In genomic region chr2:33095221-33095671, GRCm38 (mm10) we compare ENCODE assay signal across 18 mouse cellular contexts. TPM values are rescaled to one million over a fixed set of nuclear protein-coding genes. Genes with fewer than 3 reads are reported as not detected.
DNase-seq lines count a peak whose midpoint lies in the region; ATAC-seq and TF ChIP-seq lines count a peak whose summit lies in the region.
"Had no signal": no experiment of that assay in that cellular context is flagged by ENCODE, and none has a peak within 500 bp of the region (broad histone marks: within the 10 kb centered on the region; RNA-seq: fewer than 3 reads in every experiment).

No protein-coding gene starts in this region.

- H3K27me3 ChIP-seq in lung, embryonic 14.5 days (ENCODE audit: insufficient read depth, low read length) = no peaks in the 10 kb centered on the region
- no peaks in the 10 kb centered on the region for H3K27me3 ChIP-seq in midbrain, embryonic 10.5 days (ENCODE audit: low read depth, poor library complexity, severe bottlenecking)
- H3K27me3 ChIP-seq: heart, embryonic 15.5 days; liver, embryonic 15.5 days had no signal

- H3K36me3 ChIP-seq in lung, embryonic 14.5 days (ENCODE audit: insufficient read depth) = no peaks in the 10 kb centered on the region
- no peaks in the 10 kb centered on the region for H3K36me3 ChIP-seq in midbrain, embryonic 10.5 days
- H3K36me3 ChIP-seq: heart, embryonic 15.5 days; liver, embryonic 15.5 days had no signal

- H3K9me3 ChIP-seq in lung, embryonic 14.5 days (ENCODE audit: low read depth, low read length) = no peaks in the 10 kb centered on the region
- no peaks in the 10 kb centered on the region for H3K9me3 ChIP-seq in midbrain, embryonic 10.5 days (replicated peaks)
- H3K9me3 ChIP-seq: heart, embryonic 15.5 days; liver, embryonic 15.5 days had no signal

- peak; percentile 60 for ATAC-seq in frontal cortex, adult (ENCODE audit: low TSS enrichment)
- ATAC-seq in lung, embryonic 14.5 days (ENCODE audit: insufficient read depth) = no peak
- ATAC-seq: CD4-positive, CD25-positive, alpha-beta regulatory T cell, adult 4 months; midbrain, embryonic 16.5 days had no signal

- H3K4me2 ChIP-seq in lung, embryonic 14.5 days = no peak overlapping the region
- H3K4me2 ChIP-seq: heart, embryonic 15.5 days; hindbrain, embryonic 14.5 days; liver, embryonic 15.5 days had no signal

- TF ChIP-seq CTCF in lung, embryonic 14.5 days (IDR thresholded peaks at IDR 0.05; ENCODE audit: low read depth) = no peak

- no peak overlapping the region for H3K9ac ChIP-seq in lung, embryonic 14.5 days
- H3K9ac ChIP-seq: heart, embryonic 15.5 days; hindbrain, embryonic 14.5 days; liver, embryonic 15.5 days had no signal

- DNase-seq in frontal cortex, postnatal 25 days (ENCODE audit: low spot score in 2 of 2) = no peak
- peak; percentile 7 for DNase-seq in lung, embryonic 14.5 days
- DNase-seq in lung, postnatal 36 days = no peak
- DNase-seq in forelimb bud, embryonic 11.5 days (ENCODE audit: low read depth, low spot score) = peak; percentile 35
- peak; percentile 39 for DNase-seq in thymus, postnatal 14 days
- DNase-seq in midbrain, embryonic 10.5 days (ENCODE audit: low spot score) = no peak
- DNase-seq in cerebellum, postnatal 25 days = no peak
- DNase-seq: cerebellum, adult 11 months; gastrocnemius, postnatal 36 days; kidney, adult 11 months; kidney, postnatal 25 days had no signal

- WGBS in lung, embryonic 14.5 days = 47% methylated on average over 10 of the region's 10 CpGs
- 81% methylated on average over 10 of the region's 10 CpGs for WGBS in midbrain, embryonic 10.5 days

- H3K27ac ChIP-seq in lung, embryonic 14.5 days (ENCODE audit: low read depth) = no peak overlapping the region
- H3K27ac ChIP-seq in midbrain, embryonic 10.5 days (replicated peaks) = no peak overlapping the region
- H3K27ac ChIP-seq: heart, embryonic 15.5 days; hindbrain, embryonic 14.5 days; liver, embryonic 15.5 days; macrophage had no signal

- H3K4me3 ChIP-seq in lung, embryonic 14.5 days (ENCODE audit: low read depth, low read length) = no peak overlapping the region
- H3K4me3 ChIP-seq in midbrain, embryonic 10.5 days = no peak overlapping the region
- H3K4me3 ChIP-seq: heart, embryonic 15.5 days; liver, embryonic 15.5 days had no signal

- peaks cover 4% of the 10 kb centered on the region; the same call in 1 of the 2 replicates for H3K4me1 ChIP-seq in lung, embryonic 14.5 days (ENCODE audit: insufficient read depth)
- peaks cover 9% of the 10 kb centered on the region; the same call in 1 of the 2 replicates for H3K4me1 ChIP-seq in midbrain, embryonic 10.5 days
- H3K4me1 ChIP-seq: liver, embryonic 15.5 days had no signal

RNA-seq across cellular contexts. Expression of gene Garnl3, which starts 36.2 kb away (rescaled TPM):
- polyA plus RNA-seq in lung, embryonic 14.5 days (2014; fragmentation: Nextera tagmentation; extraction: Ambion mirVana) = 11.1 and 13.0 TPM in 2 replicates
- 10.3 and 11.1 TPM in 2 replicates for polyA plus RNA-seq in midbrain, embryonic 10.5 days (2016; fragmentation: Nextera tagmentation; extraction: Ambion mirVana)

Comparison
In these comparisons a context has a peak if more than half of its experiments do, and no peak if none do; other contexts are left out.
1. DNase-seq: peak in lung, embryonic 14.5 days (single experiment), forelimb bud, embryonic 11.5 days (single experiment) and thymus, postnatal 14 days (single experiment); none in frontal cortex, postnatal 25 days (0 of 2), lung, postnatal 36 days (single experiment), midbrain, embryonic 10.5 days (single experiment) and cerebellum, postnatal 25 days (0 of 2).